Mouse (Mus musculus): ENCODE measurements around the gene Irak1bp1.

DNA sequence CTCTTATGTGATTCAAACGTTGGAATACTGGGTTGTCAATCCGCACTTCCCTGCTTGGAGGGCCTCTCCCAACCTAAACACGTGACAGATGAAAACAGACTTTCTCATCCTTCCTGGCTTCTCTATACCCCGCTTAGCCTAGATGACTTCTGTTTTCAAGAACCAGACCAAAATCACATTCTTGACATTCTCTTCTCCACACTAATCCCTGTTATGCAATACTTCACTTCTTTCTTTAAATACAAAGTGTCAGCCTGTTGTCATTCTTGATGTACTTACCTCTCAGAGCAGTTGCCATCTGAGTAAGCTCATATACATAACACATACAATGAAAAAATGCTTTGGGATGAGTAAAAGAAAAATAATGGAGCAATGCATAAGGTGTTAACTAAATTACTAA lies 2.6 kb downstream of the Irak1bp1 start:
- TF ChIP-seq POLR2A (IDR thresholded peaks at IDR 0.05; ENCODE audit: extremely low read depth, insufficient read depth, low read length) (no peak), CTCF (IDR thresholded peaks at IDR 0.05; ENCODE audit: low read depth, low read length) (no peak)

Data from liver, adult 2 months (tissue).